Mouse (Mus musculus) limb, embryonic 14.5 days (tissue): ENCODE results near the gene 1700020N01Rik. TPM values are rescaled to one million over a fixed set of nuclear protein-coding genes. Genes with fewer than 3 reads are reported as not detected.

ENCODE experiments used
- ATAC-seq: fragments of 200-750 bp; cut with Nextera tagmentation; 2 replicates; pipeline ENCODE4 v1.8.0; 2017; ENCODE audit warnings: low read depth, moderate number of reproducible peaks, moderate TSS enrichment; ENCODE audit not compliant: low FRiP score
- DNase-seq: peaks from one replicate; pipeline ENCODE4 v3.0.0-alpha.2; 2015; ENCODE audit warnings: low spot score
- H3K27ac ChIP-seq: fragments of 300-500 bp; sonication (generic); replicated peaks from 2 replicates; pipeline ENCODE4 v1.5.1; 2014; ENCODE audit warnings: low read depth, mild to moderate bottlenecking, low read length, moderate library complexity, mixed read lengths
- H3K27me3 ChIP-seq: fragments of 300-500 bp; sonication (generic); 2 replicates; pipeline ENCODE4 v1.6.1; 2014; ENCODE audit warnings: low read length, mixed read lengths; ENCODE audit not compliant: control insufficient read depth, insufficient read depth
- H3K36me3 ChIP-seq: fragments of 300-500 bp; sonication (generic); 2 replicates; pipeline ENCODE4 v1.6.1; 2014; ENCODE audit warnings: mild to moderate bottlenecking, low read length, moderate library complexity, mixed read lengths; ENCODE audit not compliant: control insufficient read depth, insufficient read depth
- H3K4me1 ChIP-seq: fragments of 300-500 bp; sonication (generic); 2 replicates; pipeline ENCODE4 v1.6.1; 2014; ENCODE audit warnings: antibody characterized with exemption, low read length, mixed read lengths; ENCODE audit not compliant: control insufficient read depth, insufficient read depth
- H3K4me2 ChIP-seq: fragments of 300-500 bp; sonication (generic); replicated peaks from 2 replicates; pipeline ENCODE4 v1.6.1; 2014; ENCODE audit warnings: low read depth, mild to moderate bottlenecking, low read length, moderate library complexity; ENCODE audit not compliant: severe bottlenecking
- H3K4me3 ChIP-seq: fragments of 300-500 bp; sonication (generic); replicated peaks from 2 replicates; pipeline ENCODE4 v1.5.1; 2014; ENCODE audit warnings: low read length
- H3K9ac ChIP-seq: fragments of 300-500 bp; sonication (generic); 2 replicates; pipeline ENCODE4 v1.6.1; 2014; ENCODE audit warnings: mild to moderate bottlenecking, low read depth, low read length, moderate library complexity; ENCODE audit not compliant: severe bottlenecking
- H3K9me3 ChIP-seq: fragments of 300-500 bp; sonication (generic); 2 replicates; pipeline ENCODE4 v1.6.1; 2016; ENCODE audit warnings: low read length; ENCODE audit not compliant: control insufficient read depth
- POLR2A ChIP-seq: fragments of 200-500 bp; IDR thresholded peaks from 2 replicates; pipeline ENCODE4 v1.8.0; 2012; ENCODE audit warnings: inconsistent platforms, mild to moderate bottlenecking, moderate library complexity, borderline replicate concordance; ENCODE audit not compliant: insufficient read depth, insufficient read length; ENCODE audit errors: extremely low read depth
- WGBS: fragments of 180-500 bp; shearing (Covaris S2); extraction: QIAGEN DNeasy Blood & Tissue Kit; methylation state at CpG from one replicate; pipeline ENCODE4 v1.1.7; 2014; 5-methylcytosine and 5-hydroxymethylcytosine counted together
- polyA plus RNA-seq, 2 experiments: library from polyadenylated mRNA; depleted of rRNA in 1 of 2; stranded (reverse) in 1 of 2; unstranded in 1 of 2; fragments of >200 nt; fragmentation: Nextera tagmentation in 1 of 2; extraction: Ambion mirVana in 1 of 2; gene quantifications; 2 replicates each; pipeline versions ENCODE4 v1.2.1 to v1.2.3; 2012 to 2014

The 1700020N01Rik gene
- polyA plus RNA-seq, 2 experiments: not detected

GRCm38 (mm10) chr10:21651388-21651787 lies 58.4 kb downstream of the 1700020N01Rik start:
- no peaks in the 10 kb centered on the region for H3K36me3 ChIP-seq
- H3K9me3 ChIP-seq: no peaks in the 10 kb centered on the region
- no peak for DNase-seq
- H3K27me3 ChIP-seq: no peaks in the 10 kb centered on the region
- no peak for ATAC-seq
- no peak overlapping the region for H3K9ac ChIP-seq
- H3K4me1 ChIP-seq: no peaks in the 10 kb centered on the region
- TF ChIP-seq POLR2A: no peak
- no peak overlapping the region for H3K4me3 ChIP-seq
- WGBS: 84% methylated on average over 4 of the region's 4 CpGs
- no peak overlapping the region for H3K27ac ChIP-seq
- no peak overlapping the region for H3K4me2 ChIP-seq

GRCm38 (mm10) chr10:21652426-21653345 lies 59.7 kb downstream of the 1700020N01Rik start:
- DNase-seq: no peak
- Histone ChIP-seq H3K9me3 (no peaks in the 10 kb centered on the region), H3K27me3 (no peaks in the 10 kb centered on the region), H3K9ac (no peak overlapping the region), H3K4me2 (no peak overlapping the region), H3K27ac (no peak overlapping the region), H3K36me3 (no peaks in the 10 kb centered on the region), H3K4me3 (no peak overlapping the region), H3K4me1 (no peaks in the 10 kb centered on the region)
- TF ChIP-seq POLR2A: no peak
- ATAC-seq: no peak
- WGBS: 89% methylated on average over 24 of the region's 24 CpGs

- Histone ChIP-seq H3K36me3 (no peaks in the 10 kb centered on the region), H3K27ac (no peak overlapping the region), H3K4me1 (no peaks in the 10 kb centered on the region), H3K4me3 (no peak overlapping the region), H3K4me2 (no peak overlapping the region), H3K9ac (no peak overlapping the region), H3K9me3 (no peaks in the 10 kb centered on the region), H3K27me3 (no peaks in the 10 kb centered on the region)
- DNase-seq (no peak), ATAC-seq (no peak)
- TF ChIP-seq POLR2A: no peak
- 92% methylated on average over 7 of the region's 7 CpGs for WGBS
These were observed 60.5 kb downstream of the 1700020N01Rik start for GRCm38 (mm10) chr10:21653469-21653868.

- 78% methylated on average over 8 of the region's 8 CpGs for WGBS
- H3K4me3 ChIP-seq: no peak overlapping the region
- no peaks in the 10 kb centered on the region for H3K36me3 ChIP-seq
These were observed 66.8 kb downstream of the 1700020N01Rik start for GRCm38 (mm10) chr10:21659576-21660246.

GRCm38 (mm10) chr10:21668976-21669375 lies 76.0 kb downstream of the 1700020N01Rik start:
- Histone ChIP-seq H3K4me3 (no peak overlapping the region), H3K27me3 (no peaks in the 10 kb centered on the region), H3K4me2 (peak overlapping the region; percentile 29; the same call in 1 of the 2 replicates), H3K36me3 (no peaks in the 10 kb centered on the region), H3K9ac (no peak overlapping the region), H3K9me3 (no peaks in the 10 kb centered on the region), H3K4me1 (peaks cover 13% of the 10 kb centered on the region), H3K27ac (peak overlapping the region; percentile 68)
- DNase-seq (peak; percentile 28), ATAC-seq (no peak; the same call in 1 of the 2 replicates)
- TF ChIP-seq POLR2A: no peak
- WGBS: 46% methylated on average over 17 of the region's 17 CpGs

More at GRCm38 (mm10) chr10:21659576-21660246, 66.8 kb downstream of the 1700020N01Rik start:
- no peak for TF ChIP-seq POLR2A
- no peak for ATAC-seq
- H3K27me3 ChIP-seq: no peaks in the 10 kb centered on the region
- H3K9me3 ChIP-seq: no peaks in the 10 kb centered on the region
- no peaks in the 10 kb centered on the region for H3K4me1 ChIP-seq
- no peak overlapping the region for H3K9ac ChIP-seq
- no peak for DNase-seq
- no peak overlapping the region for H3K27ac ChIP-seq
- H3K4me2 ChIP-seq: no peak overlapping the region
